Comparison of ENCODE assay signal across 8 mouse cellular contexts in the genomic region with DNA sequence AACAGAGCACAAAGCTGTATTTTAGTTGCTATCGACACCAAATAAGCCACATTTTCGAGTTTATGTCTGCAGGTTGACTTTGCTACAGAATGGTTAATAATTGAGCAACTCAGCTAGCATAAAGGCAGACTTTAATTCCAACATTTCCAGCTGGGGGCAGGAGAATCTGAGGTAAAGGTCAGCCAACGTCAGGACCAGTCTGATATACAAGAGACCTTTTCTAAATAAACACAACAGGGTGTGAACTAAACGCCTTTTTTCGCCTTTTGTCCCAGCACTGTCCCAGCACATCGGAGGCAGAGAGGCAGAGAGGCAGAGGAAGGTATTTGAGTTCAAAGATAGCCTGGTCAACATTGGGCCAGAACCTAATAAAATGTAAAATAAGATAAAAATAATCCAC. TPM values are rescaled to one million over a fixed set of nuclear protein-coding genes. Genes with fewer than 3 reads are reported as not detected.
DNase-seq lines count a peak whose midpoint lies in the region; ATAC-seq and TF ChIP-seq lines count a peak whose summit lies in the region.

No protein-coding gene starts in this region.

- H3K4me2 ChIP-seq in lung, postnatal 0 days (replicated peaks; ENCODE audit: low read depth, low read length), result peak overlapping the region; percentile 95
- H3K4me2 ChIP-seq in forebrain, postnatal 0 days (ENCODE audit: low read depth), result peak overlapping the region; percentile 92
- H3K4me2 ChIP-seq in neural tube, embryonic 15.5 days, result peak overlapping the region; percentile 96

- no peak for DNase-seq in lung, postnatal 0 days (ENCODE audit: low spot score)
- DNase-seq in lung, postnatal 36 days, result no peak
- DNase-seq in forebrain, postnatal 0 days, result no peak
- no peak for DNase-seq in limb, embryonic 10.5 days (ENCODE audit: low spot score)
- no peak for DNase-seq in left cerebral cortex, adult 18-20 months (ENCODE audit: low spot score in 2 of 2)
- DNase-seq in layer of hippocampus, postnatal 25 days (ENCODE audit: extremely low spot score in 1 of 2, low spot score in 1 of 2), result no peak
- DNase-seq in urinary bladder, postnatal 14 days (ENCODE audit: low spot score), result no peak

- H3K9me3 ChIP-seq in lung, postnatal 0 days (ENCODE audit: low read length), result no peaks in the 10 kb centered on the region
- H3K9me3 ChIP-seq in forebrain, postnatal 0 days (ENCODE audit: low read length), result no peaks in the 10 kb centered on the region
- no peaks in the 10 kb centered on the region for H3K9me3 ChIP-seq in limb, embryonic 10.5 days (replicated peaks)
- no peaks in the 10 kb centered on the region for H3K9me3 ChIP-seq in neural tube, embryonic 15.5 days (replicated peaks)

- no peak for ATAC-seq in lung, postnatal 0 days
- ATAC-seq in forebrain, postnatal 0 days, result no peak
- ATAC-seq in neural tube, embryonic 15.5 days (ENCODE audit: low FRiP score), result no peak

- H3K27ac ChIP-seq in lung, postnatal 0 days (ENCODE audit: low read length), result no peak overlapping the region
- H3K27ac ChIP-seq in forebrain, postnatal 0 days (ENCODE audit: low read depth, low read length), result no peak overlapping the region
- H3K27ac ChIP-seq in limb, embryonic 10.5 days, result peak overlapping the region; percentile 97
- no peak overlapping the region for H3K27ac ChIP-seq in neural tube, embryonic 15.5 days (replicated peaks)

- WGBS in lung, postnatal 0 days, result 10% methylated on average over 6 of the region's 6 CpGs
- WGBS in forebrain, postnatal 0 days, result 15% methylated on average over 6 of the region's 6 CpGs
- WGBS in limb, embryonic 10.5 days, result 28% methylated on average over 6 of the region's 6 CpGs
- 13% methylated on average over 6 of the region's 6 CpGs for WGBS in neural tube, embryonic 15.5 days

- no peak for TF ChIP-seq EP300 in lung, postnatal 0 days (IDR thresholded peaks at IDR 0.05)

- 0 out of 2 replicates have a peak, but pooled peaks cover 3% of the 10 kb centered on the region for H3K4me1 ChIP-seq in lung, postnatal 0 days (ENCODE audit: insufficient read depth, low read depth, low read length)
- H3K4me1 ChIP-seq in forebrain, postnatal 0 days (ENCODE audit: insufficient read depth), result no peaks in the 10 kb centered on the region
- H3K4me1 ChIP-seq in limb, embryonic 10.5 days, result peaks cover 11% of the 10 kb centered on the region
- peaks cover 14% of the 10 kb centered on the region; the same call in 1 of the 2 replicates for H3K4me1 ChIP-seq in neural tube, embryonic 15.5 days

- 0 out of 2 replicates have a peak overlapping the region, but pooled peaks have one; percentile 55 for H3K9ac ChIP-seq in lung, postnatal 0 days (replicated peaks; ENCODE audit: low read depth)
- H3K9ac ChIP-seq in forebrain, postnatal 0 days, result peak overlapping the region; percentile 33; the same call in 1 of the 2 replicates
- H3K9ac ChIP-seq in neural tube, embryonic 15.5 days (replicated peaks), result peak overlapping the region; percentile 47; the same call in 1 of the 2 replicates

- peak overlapping the region; percentile 81 for H3K4me3 ChIP-seq in lung, postnatal 0 days (ENCODE audit: low read depth, low read length)
- H3K4me3 ChIP-seq in forebrain, postnatal 0 days (ENCODE audit: low read depth, low read length), result peak overlapping the region; percentile 56
- H3K4me3 ChIP-seq in limb, embryonic 10.5 days, result peak overlapping the region; percentile 88
- H3K4me3 ChIP-seq in neural tube, embryonic 15.5 days (replicated peaks), result peak overlapping the region; percentile 71

- no peaks in the 10 kb centered on the region for H3K27me3 ChIP-seq in lung, postnatal 0 days (replicated peaks; ENCODE audit: insufficient read depth, low read length)
- no peaks in the 10 kb centered on the region for H3K27me3 ChIP-seq in forebrain, postnatal 0 days (ENCODE audit: insufficient read depth, low read length)
- H3K27me3 ChIP-seq in limb, embryonic 10.5 days (ENCODE audit: low read depth, poor library complexity, severe bottlenecking), result no peaks in the 10 kb centered on the region
- H3K27me3 ChIP-seq in neural tube, embryonic 15.5 days (replicated peaks), result no peaks in the 10 kb centered on the region

- no peaks in the 10 kb centered on the region for H3K36me3 ChIP-seq in lung, postnatal 0 days (ENCODE audit: insufficient read depth, low read length)
- H3K36me3 ChIP-seq in forebrain, postnatal 0 days (ENCODE audit: insufficient read depth), result no peaks in the 10 kb centered on the region
- peaks cover 31% of the 10 kb centered on the region for H3K36me3 ChIP-seq in limb, embryonic 10.5 days
- no peaks in the 10 kb centered on the region for H3K36me3 ChIP-seq in neural tube, embryonic 15.5 days

- TF ChIP-seq CTCF in lung, postnatal 0 days (IDR thresholded peaks at IDR 0.05), result no peak
- TF ChIP-seq CTCF in forebrain, postnatal 0 days (IDR thresholded peaks at IDR 0.05; ENCODE audit: low read depth), result no peak

RNA-seq across cellular contexts. Expression of gene Spc25, which starts 0.8 kb away (rescaled TPM):
- 11.1 and 15.5 TPM in 2 replicates for polyA plus RNA-seq in lung, postnatal 0 days (2015; fragmentation: Nextera tagmentation; extraction: Ambion mirVana)
- 6.5 and 10.5 TPM in 2 replicates for total RNA-seq in forebrain, postnatal 0 days (2014; rRNA removed)
- 21.3 and 26.5 TPM in 2 replicates for polyA plus RNA-seq in forebrain, postnatal 0 days (2015; fragmentation: Nextera tagmentation; extraction: Ambion mirVana)
- 173 and 207 TPM in 2 replicates for polyA plus RNA-seq in limb, embryonic 10.5 days (2016; fragmentation: Nextera tagmentation; extraction: Ambion mirVana)
- 22.6 and 52.1 TPM in 2 replicates for polyA plus RNA-seq in neural tube, embryonic 15.5 days (2015; fragmentation: Nextera tagmentation; extraction: Ambion mirVana)
- under 1 TPM; 0.81 to 0.91 TPM for total RNA-seq in left cerebral cortex, adult 18-20 months (2021)
- total RNA-seq in layer of hippocampus, postnatal 25 days (2021), result 1 to 10 TPM; 1.1 to 1.4 TPM

RNA-seq across cellular contexts. Expression of gene G6pc2, which starts 5.7 kb away (rescaled TPM):
- polyA plus RNA-seq in lung, postnatal 0 days (2015; fragmentation: Nextera tagmentation; extraction: Ambion mirVana), result not detected in 2 replicates
- total RNA-seq in forebrain, postnatal 0 days (2014; rRNA removed), result not detected in 2 replicates
- not detected in 2 replicates for polyA plus RNA-seq in forebrain, postnatal 0 days (2015; fragmentation: Nextera tagmentation; extraction: Ambion mirVana)
- 0.25 and 0.41 TPM in 2 replicates for polyA plus RNA-seq in limb, embryonic 10.5 days (2016; fragmentation: Nextera tagmentation; extraction: Ambion mirVana)
- 0.19 and 0.31 TPM in 2 replicates for polyA plus RNA-seq in neural tube, embryonic 15.5 days (2015; fragmentation: Nextera tagmentation; extraction: Ambion mirVana)
- total RNA-seq in left cerebral cortex, adult 18-20 months (2021), result not detected
- total RNA-seq in layer of hippocampus, postnatal 25 days (2021), result not detected
